Mouse (Mus musculus) myocyte (in vitro differentiated cells): ENCODE measurements at regions not wholly inside any gene's neighbourhood (a gene's known extent, or its start where the extent isn't known, plus 50 kb on each side); places are given as distances from the start of the nearest gene placed in this dataset.

Experiments
- H3K27me3 ChIP-seq: one replicate; pipeline ENCODE4 v1.6.1; 2011; ENCODE audit not compliant: control insufficient read depth, insufficient read depth, insufficient read length
- H3K36me3 ChIP-seq: one replicate; pipeline ENCODE4 v1.6.1; 2011; ENCODE audit not compliant: control insufficient read depth, insufficient read depth
- H3K4me2 ChIP-seq: one replicate; pipeline ENCODE4 v1.6.1; 2011; ENCODE audit warnings: low read depth, control low read depth
- H3K4me3 ChIP-seq: one replicate; pipeline ENCODE4 v1.5.1; 2011; ENCODE audit warnings: mild to moderate bottlenecking, control low read depth, moderate library complexity
- H3K79me2 ChIP-seq: one replicate; pipeline ENCODE4 v1.6.1; 2011; ENCODE audit not compliant: control insufficient read depth, insufficient read depth
- H3ac ChIP-seq: one replicate; pipeline ENCODE4 v1.6.1; 2011; ENCODE audit not compliant: control insufficient read depth, insufficient read length
- CEBPB ChIP-seq: IDR thresholded peaks from 2 replicates; pipeline ENCODE4 v1.6.1; 2011; ENCODE audit warnings: mild to moderate bottlenecking, moderate library complexity; ENCODE audit not compliant: poor library complexity, insufficient read depth, severe bottlenecking
- E2F4 ChIP-seq: IDR thresholded peaks from one replicate; pipeline ENCODE4 v1.6.1; 2011; ENCODE audit warnings: mild to moderate bottlenecking, control low read depth, moderate library complexity; ENCODE audit not compliant: insufficient read depth
- MAX ChIP-seq: IDR thresholded peaks from one replicate; pipeline ENCODE4 v1.6.1; 2011; ENCODE audit warnings: low read depth, mild to moderate bottlenecking, control low read depth
- MYOD1 ChIP-seq, 3 experiments: IDR thresholded peaks; one replicate each; pipeline ENCODE4 v1.6.1; 2011; ENCODE audit warnings: control low read depth in 2 of 3, low read depth in 2 of 3, mild to moderate bottlenecking in 2 of 3, moderate library complexity in 1 of 3; ENCODE audit not compliant: insufficient read length in 2 of 3, control insufficient read depth in 1 of 3
- MYOG ChIP-seq, 3 experiments: IDR thresholded peaks; one replicate each; pipeline ENCODE4 v1.6.1; 2011; ENCODE audit warnings: control low read depth in 2 of 3, low read depth in 2 of 3, mild to moderate bottlenecking in 2 of 3; ENCODE audit not compliant: insufficient read length in 2 of 3, control insufficient read depth in 1 of 3, insufficient read depth in 1 of 3
- POLR2A ChIP-seq: IDR thresholded peaks from one replicate; pipeline ENCODE4 v1.6.1; 2011; ENCODE audit warnings: low read depth, mild to moderate bottlenecking, control low read depth, moderate library complexity; ENCODE audit not compliant: insufficient read length
- POLR2AphosphoS2 ChIP-seq: IDR thresholded peaks from one replicate; pipeline ENCODE4 v1.6.1; 2011; ENCODE audit warnings: low read depth, control low read depth; ENCODE audit not compliant: insufficient read length
- REST ChIP-seq: IDR thresholded peaks from one replicate; pipeline ENCODE4 v1.6.1; 2011; ENCODE audit warnings: mild to moderate bottlenecking, control low read depth, moderate library complexity; ENCODE audit not compliant: insufficient read depth, insufficient read length
- SRF ChIP-seq: IDR thresholded peaks from one replicate; pipeline ENCODE4 v1.6.1; 2011; ENCODE audit warnings: low read depth; ENCODE audit not compliant: control insufficient read depth, insufficient read length
- TCF12 ChIP-seq: IDR thresholded peaks from one replicate; pipeline ENCODE4 v1.6.1; 2011; ENCODE audit warnings: mild to moderate bottlenecking, control low read depth; ENCODE audit not compliant: poor library complexity, insufficient read depth, severe bottlenecking
- TCF3 ChIP-seq: IDR thresholded peaks from one replicate; pipeline ENCODE4 v1.6.1; 2011; ENCODE audit warnings: low read depth, control low read depth; ENCODE audit not compliant: insufficient read length
- USF1 ChIP-seq: IDR thresholded peaks from one replicate; pipeline ENCODE4 v1.6.1; 2011; ENCODE audit warnings: low read depth, mild to moderate bottlenecking, control low read depth, moderate library complexity

GRCm38 (mm10) chr6:141050038-141050684, 198.9 kb upstream of the Pde3a start:
- Histone ChIP-seq H3ac (no peak overlapping the region), H3K79me2 (no peaks in the 10 kb centered on the region), H3K27me3 (no peaks in the 10 kb centered on the region), H3K4me2 (no peak overlapping the region), H3K36me3 (no peaks in the 10 kb centered on the region), H3K4me3 (no peak overlapping the region)
- TF ChIP-seq MYOD1 (IDR thresholded peaks at IDR 0.05; ENCODE audit: control insufficient read depth in 1 of 3, insufficient read length in 2 of 3, low read depth in 2 of 3) (no peak), MYOG (IDR thresholded peaks at IDR 0.05; ENCODE audit: control insufficient read depth in 1 of 3, insufficient read depth in 1 of 3, insufficient read length in 2 of 3, low read depth in 2 of 3) (peak in 1 of 3 experiments; percentile 26)

GRCm38 (mm10) chr6:141054026-141054425, 195.0 kb upstream of the Pde3a start:
- Histone ChIP-seq H3K4me2 (no peak overlapping the region), H3K4me3 (no peak overlapping the region), H3ac (no peak overlapping the region), H3K79me2 (no peaks in the 10 kb centered on the region), H3K27me3 (no peaks in the 10 kb centered on the region), H3K36me3 (no peaks in the 10 kb centered on the region)
- no peak for TF ChIP-seq MYOD1 (IDR thresholded peaks at IDR 0.05; ENCODE audit: control insufficient read depth in 1 of 3, insufficient read length in 2 of 3, low read depth in 2 of 3)
- no peak for TF ChIP-seq E2F4
- TF ChIP-seq TCF12: no peak
- TF ChIP-seq MAX: no peak
- no peak for TF ChIP-seq CEBPB
- no peak for TF ChIP-seq REST
- TF ChIP-seq TCF3: no peak
- no peak for TF ChIP-seq POLR2AphosphoS2
- no peak for TF ChIP-seq MYOG (IDR thresholded peaks at IDR 0.05; ENCODE audit: control insufficient read depth in 1 of 3, insufficient read depth in 1 of 3, insufficient read length in 2 of 3, low read depth in 2 of 3)
- TF ChIP-seq USF1: no peak

GRCm38 (mm10) chr6:141059250-141059916, 189.7 kb upstream of the Pde3a start:
- no peak overlapping the region for H3ac ChIP-seq
- no peak for TF ChIP-seq POLR2AphosphoS2
- TF ChIP-seq POLR2A: no peak
- no peak for TF ChIP-seq CEBPB
- TF ChIP-seq MYOD1 (IDR thresholded peaks at IDR 0.05; ENCODE audit: control insufficient read depth in 1 of 3, insufficient read length in 2 of 3, low read depth in 2 of 3): no peak
- TF ChIP-seq SRF: no peak
- TF ChIP-seq MYOG (IDR thresholded peaks at IDR 0.05; ENCODE audit: control insufficient read depth in 1 of 3, insufficient read depth in 1 of 3, insufficient read length in 2 of 3, low read depth in 2 of 3): no peak
- no peak overlapping the region for H3K4me3 ChIP-seq
- H3K27me3 ChIP-seq: no peaks in the 10 kb centered on the region
- no peaks in the 10 kb centered on the region for H3K79me2 ChIP-seq
- no peaks in the 10 kb centered on the region for H3K36me3 ChIP-seq
- H3K4me2 ChIP-seq: no peak overlapping the region

GRCm38 (mm10) chr6:141065724-141066123, 183.3 kb upstream of the Pde3a start:
- Histone ChIP-seq H3K79me2 (no peaks in the 10 kb centered on the region), H3ac (no peak overlapping the region), H3K4me3 (no peak overlapping the region), H3K27me3 (no peaks in the 10 kb centered on the region), H3K36me3 (no peaks in the 10 kb centered on the region), H3K4me2 (no peak overlapping the region)
- TF ChIP-seq E2F4 (no peak), SRF (no peak), USF1 (no peak)

GRCm38 (mm10) chr6:141068861-141069467, 180.1 kb upstream of the Pde3a start:
- H3ac ChIP-seq: no peak overlapping the region
- no peaks in the 10 kb centered on the region for H3K27me3 ChIP-seq
- no peak overlapping the region for H3K4me2 ChIP-seq
- H3K79me2 ChIP-seq: no peaks in the 10 kb centered on the region
- no peak overlapping the region for H3K4me3 ChIP-seq
- TF ChIP-seq TCF12: no peak
- H3K36me3 ChIP-seq: no peaks in the 10 kb centered on the region
